Mouse (Mus musculus): ENCODE results near the gene Phf13.

Gene Phf13

DNA sequence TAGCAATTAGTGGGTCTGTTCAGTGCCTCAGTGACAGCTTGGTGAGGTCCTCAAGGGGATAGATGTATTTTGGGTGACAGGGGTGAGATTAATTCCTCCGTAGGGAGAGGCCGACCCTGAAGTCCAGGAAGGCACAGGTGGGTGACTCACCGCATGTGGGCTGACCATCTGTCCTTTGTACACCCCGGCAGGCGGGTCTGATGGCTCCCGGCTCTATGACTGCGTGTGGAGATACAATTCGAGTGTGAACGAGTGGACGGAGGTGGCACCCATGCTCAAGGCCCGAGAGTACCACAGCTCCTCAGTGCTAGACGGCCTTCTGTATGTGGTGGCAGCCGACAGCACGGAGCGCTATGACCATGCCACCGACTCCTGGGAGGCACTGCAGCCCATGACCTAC is 16.1 kb upstream of the Phf13 start:
- no peak for DNase-seq

- DNase-seq: no peak
Observed at GRCm38 (mm10) chr4:152011171-152011760, 15.2 kb upstream of the Phf13 start.

GRCm38 (mm10) chr4:152010707-152011134 is 14.7 kb upstream of the Phf13 start:
- DNase-seq: no peak

- no peak for DNase-seq
Observed at GRCm38 (mm10) chr4:152010091-152010706, 14.1 kb upstream of the Phf13 start.

DNA sequence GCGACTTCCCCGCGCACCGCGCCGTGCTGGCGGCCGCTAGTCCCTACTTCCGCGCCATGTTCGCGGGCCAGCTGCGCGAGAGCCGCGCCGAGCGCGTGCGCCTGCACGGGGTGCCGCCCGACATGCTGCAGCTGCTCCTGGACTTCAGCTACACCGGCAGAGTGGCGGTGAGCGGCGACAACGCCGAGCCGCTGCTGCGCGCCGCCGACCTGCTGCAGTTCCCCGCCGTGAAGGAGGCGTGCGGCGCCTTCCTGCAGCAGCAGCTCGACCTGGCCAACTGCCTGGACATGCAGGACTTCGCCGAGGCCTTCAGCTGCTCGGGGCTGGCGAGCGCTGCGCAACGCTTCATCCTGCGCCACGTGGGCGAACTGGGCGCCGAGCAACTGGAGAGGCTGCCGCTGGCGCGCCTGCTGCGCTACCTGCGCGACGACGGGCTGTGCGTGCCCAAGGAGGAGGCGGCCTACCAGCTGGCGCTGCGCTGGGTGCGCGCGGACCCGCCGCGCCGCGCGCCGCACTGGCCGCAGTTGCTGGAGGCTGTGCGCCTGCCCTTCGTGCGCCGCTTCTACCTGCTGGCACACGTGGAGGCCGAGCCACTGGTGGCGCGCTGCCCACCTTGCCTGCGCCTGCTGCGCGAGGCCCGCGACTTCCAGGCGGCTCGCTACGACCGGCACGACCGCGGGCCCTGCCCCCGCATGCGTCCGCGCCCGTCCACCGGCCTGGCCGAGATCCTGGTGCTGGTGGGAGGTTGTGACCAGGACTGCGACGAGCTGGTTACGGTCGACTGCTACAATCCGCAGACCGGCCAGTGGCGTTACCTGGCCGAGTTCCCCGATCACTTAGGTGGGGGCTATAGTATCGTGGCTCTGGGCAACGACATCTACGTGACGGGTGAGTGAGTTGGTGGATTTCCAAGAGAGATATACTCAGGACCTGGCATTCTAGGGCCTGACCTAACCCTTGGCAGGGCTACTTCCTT is 13.3 kb upstream of the Phf13 start:
- peak in 1 of 2 experiments; percentile 32 for DNase-seq

DNA sequence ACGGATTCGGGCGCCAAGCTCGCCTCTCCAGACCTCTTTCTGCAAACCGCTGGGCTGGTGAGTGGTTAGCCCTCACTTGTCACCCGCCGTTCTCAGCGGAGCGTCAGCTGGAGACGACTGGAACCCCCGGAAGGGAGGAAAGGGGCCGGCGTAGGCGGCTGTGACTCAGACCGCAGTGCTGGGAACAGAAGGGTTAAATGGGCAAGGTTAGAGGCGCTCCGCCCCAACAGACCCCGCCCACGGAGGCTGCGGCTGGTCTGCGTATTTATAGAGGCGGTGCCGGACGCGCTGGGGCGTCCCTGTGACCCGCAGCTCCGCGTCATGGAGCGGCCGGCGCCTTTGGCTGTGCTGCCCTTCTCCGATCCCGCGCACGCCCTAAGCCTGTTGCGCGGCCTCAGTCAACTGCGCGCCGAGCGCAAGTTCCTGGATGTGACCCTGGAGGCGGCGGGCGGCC is 12.6 kb upstream of the Phf13 start, which contains the start of gene Klhl21:
TSS of gene Klhl21 (plus strand) at position 182 of the 454 bp plus-strand sequence.
- peak; percentile 87 to 93 for DNase-seq

DNA sequence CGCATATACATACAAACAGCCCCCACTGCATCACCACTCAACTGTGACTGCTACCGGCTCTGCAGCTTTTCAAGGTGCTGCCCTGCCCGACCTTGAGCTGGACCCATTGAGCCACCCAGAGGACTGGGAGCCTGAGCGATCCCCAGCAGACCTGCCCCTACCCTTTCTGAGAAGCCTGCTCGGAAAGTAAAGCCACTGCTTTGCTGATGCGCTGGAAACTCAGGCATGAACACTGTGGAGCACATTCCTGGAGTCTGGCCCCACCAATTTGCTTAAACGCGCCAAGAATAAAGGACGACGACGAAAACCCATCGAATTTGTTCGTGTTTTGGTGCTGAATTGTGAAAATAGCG is 12.1 kb upstream of the Phf13 start:
- DNase-seq: no peak

- no peak for DNase-seq
Observed at GRCm38 (mm10) chr4:152007481-152008147, 11.6 kb upstream of the Phf13 start.

GRCm38 (mm10) chr4:152006812-152007211 is 10.8 kb upstream of the Phf13 start:
- DNase-seq: no peak

- DNase-seq: no peak
Observed at GRCm38 (mm10) chr4:152006137-152006536, 10.1 kb upstream of the Phf13 start.

- no peak for DNase-seq
Observed at GRCm38 (mm10) chr4:152002063-152002462, 6.0 kb upstream of the Phf13 start.

DNA sequence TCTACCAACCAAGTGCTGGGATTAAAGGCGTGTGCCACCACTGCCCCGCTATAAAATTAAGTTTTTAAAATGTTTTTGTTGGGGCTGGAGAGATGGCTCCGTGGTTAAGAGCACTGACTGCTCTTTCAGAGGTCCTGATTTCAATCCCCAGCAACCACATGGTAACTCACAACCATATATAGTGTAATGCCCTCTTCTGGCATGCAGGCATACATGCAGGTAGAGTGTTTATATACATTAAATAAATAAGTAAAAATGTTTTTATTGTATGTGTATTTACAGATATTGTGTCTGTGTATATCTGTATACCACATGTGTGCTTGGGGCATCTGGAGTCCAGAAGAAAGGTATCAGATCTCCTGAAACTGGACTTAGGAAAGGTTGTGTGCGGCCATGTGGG is 5.3 kb upstream of the Phf13 start:
- no peak for DNase-seq

GRCm38 (mm10) chr4:152000906-152001305 is 4.8 kb upstream of the Phf13 start:
- no peak for DNase-seq

GRCm38 (mm10) chr4:151999481-151999880 is 3.4 kb upstream of the Phf13 start:
- DNase-seq: no peak

DNA sequence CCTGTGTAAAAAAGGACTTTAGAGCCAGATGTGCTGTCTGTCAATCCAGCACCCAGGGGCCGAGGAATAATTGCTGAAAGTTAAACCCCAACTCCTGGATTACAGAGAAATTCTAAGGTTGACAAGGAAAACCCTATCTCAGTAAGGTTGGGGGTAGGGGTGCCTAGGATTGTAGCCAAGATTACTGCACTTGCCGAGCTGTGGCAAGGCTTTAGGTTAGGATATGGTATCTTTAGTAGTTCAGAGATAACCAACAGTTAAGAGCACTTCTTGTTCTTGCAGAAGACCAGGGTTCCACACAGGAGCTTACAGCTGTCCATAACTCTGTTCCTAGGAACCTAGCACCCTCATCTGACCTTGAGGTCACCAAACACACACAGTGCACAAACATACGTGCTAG is 1.6 kb upstream of the Phf13 start:
- no peak for DNase-seq

- no peak for DNase-seq
Observed at GRCm38 (mm10) chr4:151996951-151997222, 829 bp upstream of the Phf13 start.

DNA sequence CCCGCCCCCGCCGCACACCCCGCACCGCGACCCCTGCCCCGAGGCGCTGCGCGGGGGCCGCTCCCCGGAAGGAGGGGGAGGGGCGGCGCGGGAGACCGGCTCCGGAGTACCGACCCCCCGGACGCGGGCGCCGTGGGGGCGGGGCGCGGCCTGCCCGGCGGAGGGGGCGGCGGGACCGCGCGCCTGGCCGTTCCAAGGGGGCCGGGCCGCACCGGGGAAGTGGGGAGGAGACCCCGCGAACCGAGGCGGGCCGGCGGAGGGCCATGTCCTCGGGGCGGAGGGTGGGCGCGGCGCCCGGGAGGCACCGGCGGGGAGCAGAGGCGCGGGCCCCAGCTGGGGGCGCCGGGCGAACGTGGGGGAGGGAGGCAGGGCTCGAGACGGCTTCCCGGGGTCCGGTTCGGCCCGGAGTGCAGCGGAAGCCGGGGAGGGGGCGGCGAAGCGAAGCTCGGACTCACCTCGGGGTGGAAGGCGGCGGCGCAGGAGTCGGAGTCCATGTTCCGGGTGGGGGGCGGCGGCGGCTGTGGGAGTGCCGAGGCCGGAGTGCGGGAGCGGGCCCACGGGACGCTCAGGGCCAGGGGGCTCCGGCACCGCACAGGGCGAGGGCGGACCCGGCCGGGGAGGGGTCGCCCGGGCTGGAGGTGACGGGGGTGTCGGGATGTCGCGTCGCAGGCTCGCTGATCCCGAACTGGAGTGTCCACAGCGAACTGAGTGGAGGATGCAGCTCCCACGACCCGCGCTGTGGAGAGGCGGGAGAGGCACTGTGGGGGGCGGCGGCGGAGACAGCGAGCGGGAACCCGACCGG is 486 bp downstream of the Phf13 start:
- peak; percentile 35 to 57 for DNase-seq

GRCm38 (mm10) chr4:151994228-151995171 is 1.6 kb downstream of the Phf13 start:
- peak in 1 of 2 experiments; percentile 40 for DNase-seq

DNA sequence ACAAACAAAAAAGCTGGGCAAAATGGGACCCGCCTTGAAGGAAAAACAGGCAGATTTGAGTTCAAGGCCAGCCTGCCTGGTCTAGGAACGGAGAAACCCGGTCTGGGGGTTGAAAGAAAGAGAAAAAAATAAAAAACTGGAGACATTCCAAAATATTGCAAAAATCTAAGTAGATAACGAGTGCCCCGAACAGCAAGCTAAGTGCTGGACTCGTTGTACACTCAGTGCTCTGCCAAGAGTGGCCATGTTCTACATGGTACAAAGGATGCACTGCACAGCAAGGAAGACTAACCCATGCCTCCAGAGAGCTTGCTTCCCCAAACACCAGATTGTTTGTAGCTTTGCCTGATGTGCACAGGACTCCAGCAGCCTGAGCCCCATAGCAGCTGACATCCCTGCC is 3.0 kb downstream of the Phf13 start:
- no peak for DNase-seq

GRCm38 (mm10) chr4:151992091-151992490 is 4.0 kb downstream of the Phf13 start:
- no peak for DNase-seq

DNA sequence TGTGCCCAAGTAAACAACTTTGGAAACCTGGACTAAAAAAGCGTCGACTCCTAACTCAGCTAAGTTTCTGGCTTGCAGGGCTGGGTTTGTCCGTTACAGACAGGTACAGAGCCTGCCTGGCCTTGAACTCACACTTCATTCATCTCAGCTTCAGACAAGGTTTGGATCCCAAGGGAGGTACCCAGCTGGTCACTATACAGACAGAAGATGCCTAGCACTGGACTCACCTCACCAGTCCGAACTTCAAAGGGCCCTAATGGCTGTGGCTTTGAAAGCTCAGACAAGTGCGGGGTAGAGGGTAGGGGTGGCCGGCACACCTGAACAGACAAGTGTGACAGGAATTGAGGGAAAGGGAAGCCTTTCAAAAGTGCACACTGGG is 7.0 kb downstream of the Phf13 start:
- no peak for DNase-seq

Data from spleen, adult 18-20 months (tissue).